Mouse (Mus musculus) heart, embryonic 12.5 days (tissue): Measurements from ENCODE around the gene Dvl3. TPM values are rescaled to one million over a fixed set of nuclear protein-coding genes. Genes with fewer than 3 reads are reported as not detected.
"Not testable (repeated sequence)": the region's sequence is repeated elsewhere in the genome, so short reads cannot be mapped to it uniquely, and the experiment has no call there.

Experiments used
- ATAC-seq: fragments of 200-750 bp; cut with Nextera tagmentation; 2 replicates; pipeline ENCODE4 v1.8.0; 2017; ENCODE audit warnings: moderate TSS enrichment, moderate library complexity; ENCODE audit not compliant: insufficient number of reproducible peaks, low FRiP score
- H3K27ac ChIP-seq: fragments of 300-500 bp; sonication (generic); 2 replicates; pipeline ENCODE4 v1.5.1; 2016; ENCODE audit warnings: mild to moderate bottlenecking, moderate library complexity; ENCODE audit not compliant: poor library complexity, severe bottlenecking
- H3K27me3 ChIP-seq: fragments of 300-500 bp; sonication (generic); replicated peaks from 2 replicates; pipeline ENCODE4 v1.6.1; 2016; ENCODE audit warnings: mild to moderate bottlenecking, moderate library complexity
- H3K36me3 ChIP-seq: fragments of 300-500 bp; sonication (generic); 2 replicates; pipeline ENCODE4 v1.6.1; 2016; ENCODE audit warnings: mild to moderate bottlenecking, moderate library complexity
- H3K4me1 ChIP-seq: fragments of 300-500 bp; sonication (generic); replicated peaks from 2 replicates; pipeline ENCODE4 v1.6.1; 2016; ENCODE audit warnings: mild to moderate bottlenecking
- H3K4me2 ChIP-seq: fragments of 300-500 bp; sonication (generic); 2 replicates; pipeline ENCODE4 v1.6.1; 2016; ENCODE audit warnings: mild to moderate bottlenecking, moderate library complexity
- H3K4me3 ChIP-seq: fragments of 300-500 bp; sonication (generic); 2 replicates; pipeline ENCODE4 v1.5.1; 2016; ENCODE audit warnings: mild to moderate bottlenecking
- H3K9ac ChIP-seq: fragments of 300-500 bp; sonication (generic); 2 replicates; pipeline ENCODE4 v1.6.1; 2016; ENCODE audit warnings: mild to moderate bottlenecking, moderate library complexity
- H3K9me3 ChIP-seq: fragments of 300-500 bp; sonication (generic); replicated peaks from 2 replicates; pipeline ENCODE4 v1.6.1; 2016; ENCODE audit warnings: mild to moderate bottlenecking, moderate library complexity
- WGBS: fragments of 180-500 bp; shearing (Covaris S2); methylation state at CpG from one replicate; pipeline ENCODE4 v1.1.7; 2016; 5-methylcytosine and 5-hydroxymethylcytosine counted together
- polyA plus RNA-seq: library from polyadenylated mRNA; unstranded; fragments of >200 nt; fragmentation: Nextera tagmentation; extraction: Ambion mirVana; gene quantifications from 2 replicates; pipeline ENCODE4 v1.2.1, GENCODE M21; 2016

Gene Dvl3
- polyA plus RNA-seq: 31.1 and 34.1 TPM in 2 replicates

DNA sequence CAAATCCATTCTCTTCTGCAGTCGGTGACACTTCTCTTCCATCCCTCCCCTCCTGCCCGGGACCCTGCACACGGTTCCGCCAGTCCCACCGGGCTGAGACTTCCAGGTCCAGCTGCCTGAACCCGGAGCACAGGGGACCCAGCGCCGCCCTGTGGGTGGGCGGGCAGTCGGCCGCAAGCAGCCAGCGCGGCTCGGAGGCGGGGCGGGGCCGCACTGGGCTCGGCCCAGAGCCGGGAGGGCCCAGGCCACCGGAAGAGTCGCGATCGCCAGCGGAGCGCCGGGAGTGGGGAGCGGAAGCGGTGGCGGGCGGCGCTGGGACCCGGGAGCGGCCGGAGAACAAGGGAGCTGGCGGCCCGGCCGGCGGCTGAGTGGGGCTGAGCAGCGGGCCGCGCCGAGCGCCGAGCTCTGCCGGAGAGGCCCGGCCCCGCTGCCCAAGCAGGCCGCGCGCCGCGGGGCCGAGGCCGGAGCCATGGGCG is at the start of gene Dvl3:
Gene Dvl3 (plus strand): TSS at position 257 of the 476 bp plus-strand sequence.
- whole genome bisulfite sequencing: under 1% methylated on average over 55 of the region's 55 CpGs
- Histone ChIP-seq H3K9me3 (no peaks in the 10 kb centered on the region), H3K27me3 (no peaks in the 10 kb centered on the region), H3K4me2 (peak within 1 kb of the TSS; percentile 99), H3K9ac (peak within 1 kb of the TSS; percentile 97), H3K4me1 (peaks cover 29% of the 10 kb centered on the region), H3K36me3 (peaks cover 23% of the 10 kb centered on the region), H3K4me3 (peak within 1 kb of the TSS; percentile 94), H3K27ac (peak within 1 kb of the TSS; percentile 93)
- peak; percentile 98 for ATAC-seq

DNA sequence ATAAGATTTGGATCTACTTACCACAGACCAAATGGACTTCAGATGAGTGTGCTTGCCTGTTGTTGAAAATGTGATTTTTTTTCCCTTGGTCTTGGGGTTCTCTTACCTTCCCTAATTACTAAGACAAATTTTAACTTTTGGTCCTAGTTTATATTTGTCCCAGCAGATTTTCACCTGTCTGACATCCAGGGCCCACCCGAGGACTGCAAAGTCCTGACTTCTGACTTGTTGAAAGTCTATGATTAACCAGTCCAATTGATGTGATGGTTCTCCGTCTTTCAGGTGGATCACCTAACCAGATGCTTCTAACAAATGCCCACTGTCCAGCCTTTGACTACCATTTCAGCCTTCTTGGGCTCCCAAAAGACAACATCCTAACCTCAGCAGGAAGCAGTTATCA is 45.8 kb upstream of the Dvl3 start:
- no peak for ATAC-seq
- H3K27me3 ChIP-seq: no peaks in the 10 kb centered on the region
- H3K9me3 ChIP-seq: no peaks in the 10 kb centered on the region
- no peak overlapping the region for H3K9ac ChIP-seq
- H3K27ac ChIP-seq: no peak overlapping the region
- 81% methylated on average over 2 of the region's 2 CpGs for WGBS
- no peaks in the 10 kb centered on the region for H3K36me3 ChIP-seq
- H3K4me2 ChIP-seq: no peak overlapping the region
- peaks cover 12% of the 10 kb centered on the region for H3K4me1 ChIP-seq
- H3K4me3 ChIP-seq: no peak overlapping the region

DNA sequence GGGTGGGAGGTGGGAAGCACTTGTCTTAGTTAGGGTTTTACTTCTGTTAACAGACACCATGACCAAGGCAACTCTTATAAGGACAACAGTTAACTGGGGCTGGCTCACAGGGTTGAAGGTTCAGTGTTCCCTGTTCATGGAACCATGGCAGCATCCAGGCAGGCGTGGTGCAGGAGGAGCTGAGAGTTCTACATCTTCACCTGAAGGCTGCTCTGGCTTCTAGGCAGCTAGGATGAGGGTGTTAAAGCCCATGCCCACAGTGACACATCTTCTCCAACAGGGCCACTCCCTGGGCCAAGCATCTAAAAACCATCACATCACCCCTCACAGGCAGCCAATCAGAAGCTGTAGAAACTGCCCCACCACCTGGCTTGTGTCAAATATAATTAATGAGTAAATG is 45.1 kb upstream of the Dvl3 start:
- Histone ChIP-seq H3K9me3 (no peaks in the 10 kb centered on the region), H3K27ac (no peak overlapping the region), H3K4me1 (peaks cover 16% of the 10 kb centered on the region), H3K4me2 (no peak overlapping the region), H3K9ac (no peak overlapping the region), H3K36me3 (no peaks in the 10 kb centered on the region), H3K4me3 (no peak overlapping the region), H3K27me3 (no peaks in the 10 kb centered on the region)
- no peak for ATAC-seq
- WGBS: 88% methylated on average over 1 of the region's 1 CpGs

DNA sequence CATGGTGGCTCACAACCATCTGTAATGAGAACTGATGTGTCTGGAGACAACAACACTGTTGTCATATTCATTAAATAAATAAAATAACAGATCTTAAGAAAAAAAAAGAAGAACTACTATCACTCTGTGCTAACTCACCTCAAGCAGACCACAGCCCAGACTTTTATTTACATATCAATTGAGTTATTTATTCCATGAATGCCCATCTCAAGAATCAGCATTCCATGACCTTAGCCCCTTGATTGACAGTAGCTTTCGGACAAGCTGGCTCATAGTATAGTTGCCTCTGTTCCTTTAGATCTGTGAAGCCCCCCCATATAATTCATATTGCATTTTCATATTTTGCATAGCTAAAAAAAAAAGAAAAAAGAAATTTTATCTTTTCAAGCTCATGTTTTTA is 43.0 kb upstream of the Dvl3 start:
- Histone ChIP-seq H3K27me3 (no peaks in the 10 kb centered on the region), H3K9ac (no peak overlapping the region), H3K36me3 (no peaks in the 10 kb centered on the region), H3K4me3 (no peak overlapping the region), H3K9me3 (no peaks in the 10 kb centered on the region), H3K4me1 (peaks cover 33% of the 10 kb centered on the region), H3K27ac (no peak overlapping the region), H3K4me2 (no peak overlapping the region)
- no peak for ATAC-seq
- 81% methylated on average over 1 of the region's 1 CpGs for WGBS

DNA sequence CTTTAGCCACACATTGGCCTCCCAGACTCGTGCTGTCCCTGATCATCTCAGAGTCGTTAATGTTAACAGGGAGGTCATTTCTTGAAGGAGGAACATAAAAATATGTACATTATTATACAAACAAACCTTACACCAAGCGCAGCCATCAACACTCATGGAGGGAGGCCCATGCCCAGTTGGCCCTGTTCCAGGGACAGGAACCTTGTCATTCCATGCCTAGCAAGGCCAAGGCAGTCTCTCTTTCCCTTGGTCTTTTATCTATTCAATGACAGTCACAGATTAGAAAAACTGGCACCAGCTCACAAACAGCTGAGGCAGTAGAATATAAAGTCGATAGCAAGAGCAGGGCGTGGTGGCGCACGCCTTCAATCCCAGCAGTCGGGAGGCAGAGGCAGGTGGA is 42.6 kb upstream of the Dvl3 start:
- WGBS: 73% methylated on average over 8 of the region's 8 CpGs
- no peak overlapping the region for H3K4me3 ChIP-seq
- H3K27ac ChIP-seq: no peak overlapping the region
- no peaks in the 10 kb centered on the region for H3K36me3 ChIP-seq
- no peak overlapping the region for H3K4me2 ChIP-seq
- H3K4me1 ChIP-seq: peaks cover 33% of the 10 kb centered on the region
- H3K9ac ChIP-seq: no peak overlapping the region
- no peaks in the 10 kb centered on the region for H3K27me3 ChIP-seq
- H3K9me3 ChIP-seq: no peaks in the 10 kb centered on the region
- no peak for ATAC-seq

DNA sequence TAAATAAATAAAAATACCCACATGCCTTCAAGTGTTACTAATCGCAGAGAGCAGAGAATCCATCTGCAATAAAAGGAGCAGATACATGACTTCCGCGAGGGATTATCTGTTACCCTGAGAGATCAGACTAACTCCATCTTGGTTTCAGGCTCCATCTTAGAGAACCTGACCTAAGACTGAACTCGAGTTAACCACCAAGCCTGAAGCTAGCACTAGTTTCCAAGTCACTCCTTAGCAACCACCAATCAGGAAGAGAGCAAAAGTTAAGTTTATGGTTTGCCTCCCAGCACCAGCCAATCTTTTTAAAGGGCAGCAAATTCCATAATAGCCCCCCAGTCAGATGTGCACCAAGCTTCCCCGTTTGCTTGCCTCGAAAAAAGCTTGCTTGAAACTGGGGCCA is 42.0 kb upstream of the Dvl3 start:
- ATAC-seq: no peak
- H3K9me3 ChIP-seq: no peaks in the 10 kb centered on the region
- H3K4me2 ChIP-seq: no peak overlapping the region
- H3K27me3 ChIP-seq: no peaks in the 10 kb centered on the region
- no peak overlapping the region for H3K9ac ChIP-seq
- WGBS: 87% methylated on average over 6 of the region's 6 CpGs
- H3K27ac ChIP-seq: no peak overlapping the region
- H3K36me3 ChIP-seq: no peaks in the 10 kb centered on the region
- H3K4me3 ChIP-seq: no peak overlapping the region
- peaks cover 33% of the 10 kb centered on the region for H3K4me1 ChIP-seq

DNA sequence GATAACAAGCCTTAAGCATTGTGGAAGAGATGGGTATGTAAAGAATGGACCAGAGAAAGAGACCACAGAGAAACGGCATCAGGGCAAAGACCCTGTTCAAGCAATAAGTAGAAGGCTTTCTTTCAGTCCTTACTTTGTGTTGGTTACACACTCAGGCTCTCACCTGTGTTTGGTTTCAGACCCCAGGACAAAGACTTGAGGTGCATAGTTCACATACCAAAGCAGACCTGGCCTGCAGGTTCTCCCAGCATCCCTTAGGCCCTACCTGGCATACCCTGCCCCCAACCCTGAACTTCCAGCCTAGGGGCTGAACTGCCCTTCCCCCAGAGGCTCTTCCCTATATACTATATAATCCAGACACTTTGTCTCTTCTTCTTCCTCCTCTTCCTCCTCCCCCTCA is 41.4 kb upstream of the Dvl3 start:
- Histone ChIP-seq H3K9ac (no peak overlapping the region), H3K4me1 (peaks cover 33% of the 10 kb centered on the region), H3K36me3 (no peaks in the 10 kb centered on the region), H3K4me3 (no peak overlapping the region), H3K4me2 (no peak overlapping the region), H3K9me3 (no peaks in the 10 kb centered on the region), H3K27ac (no peak overlapping the region), H3K27me3 (no peaks in the 10 kb centered on the region)
- ATAC-seq: no peak
- WGBS: 91% methylated on average over 1 of the region's 1 CpGs

DNA sequence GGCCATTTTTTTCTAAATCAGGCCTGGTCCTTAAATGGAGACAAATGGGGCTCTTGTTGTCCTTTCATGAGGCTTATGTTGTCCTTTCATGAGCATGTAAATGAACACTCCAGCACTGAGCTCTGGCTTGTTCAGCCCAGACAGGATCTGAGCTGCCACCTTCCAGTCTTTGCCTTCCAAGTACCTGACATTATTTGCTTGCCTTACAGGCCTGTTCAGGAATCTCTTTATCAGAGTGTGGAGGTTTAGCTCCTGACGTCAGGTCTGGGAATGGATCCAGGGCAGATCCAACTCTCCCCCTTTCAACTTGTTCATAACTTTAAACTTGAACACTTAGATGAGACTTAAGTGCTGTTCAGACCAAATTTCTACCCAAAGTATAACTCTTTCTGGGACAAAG is 39.9 kb upstream of the Dvl3 start:
- 9% methylated on average over 1 of the region's 1 CpGs for WGBS
- H3K4me1 ChIP-seq: peaks cover 33% of the 10 kb centered on the region
- no peak overlapping the region for H3K9ac ChIP-seq
- no peaks in the 10 kb centered on the region for H3K27me3 ChIP-seq
- H3K9me3 ChIP-seq: no peaks in the 10 kb centered on the region
- no peak overlapping the region for H3K4me3 ChIP-seq
- H3K27ac ChIP-seq: peak overlapping the region; percentile 97
- ATAC-seq: peak; percentile 86
- H3K36me3 ChIP-seq: no peaks in the 10 kb centered on the region
- H3K4me2 ChIP-seq: peak overlapping the region; percentile 31; the same call in 1 of the 2 replicates

DNA sequence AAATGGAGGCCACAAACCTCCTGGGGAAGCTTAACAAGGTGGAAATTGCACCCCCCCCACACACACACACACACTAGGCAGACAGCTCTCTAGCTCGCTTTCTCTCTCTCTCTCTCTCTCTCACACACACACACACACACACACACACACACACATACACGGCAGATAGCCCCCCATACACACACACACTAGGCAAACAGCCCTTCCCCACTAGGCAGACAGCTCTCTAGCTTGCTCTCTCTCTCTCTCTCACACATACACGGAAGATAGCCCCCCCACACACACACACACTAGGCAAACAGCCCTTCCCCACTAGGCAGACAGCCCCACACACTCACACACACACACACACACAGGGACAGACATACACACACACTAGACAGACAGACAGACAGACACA is 39.5 kb upstream of the Dvl3 start:
- H3K4me2 ChIP-seq: peak overlapping the region; percentile 31
- 14% methylated on average over 2 of the region's 3 CpGs for WGBS

DNA sequence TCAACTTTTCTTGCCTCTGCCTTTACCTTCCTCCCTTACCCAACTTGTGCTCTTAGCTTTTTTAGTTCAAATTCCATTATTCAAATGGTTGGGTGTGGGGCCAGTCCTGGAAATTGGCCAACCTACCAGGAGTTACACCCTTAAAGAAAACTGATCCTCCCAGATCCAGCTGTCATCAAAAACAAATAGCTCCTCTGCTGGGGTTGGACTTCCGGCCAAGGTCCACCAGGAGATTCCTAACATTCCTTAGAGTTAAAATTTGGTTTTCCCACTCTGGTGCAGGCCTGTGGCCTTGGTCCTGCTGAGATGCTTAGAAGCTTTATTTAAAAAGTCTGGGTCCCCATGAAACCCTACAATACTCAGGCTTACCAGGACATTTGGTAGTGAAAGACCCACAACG is 38.3 kb upstream of the Dvl3 start:
- H3K36me3 ChIP-seq: no peaks in the 10 kb centered on the region
- 55% methylated on average over 2 of the region's 2 CpGs for WGBS
- no peaks in the 10 kb centered on the region for H3K9me3 ChIP-seq
- H3K4me2 ChIP-seq: no peak overlapping the region
- peaks cover 33% of the 10 kb centered on the region for H3K4me1 ChIP-seq
- H3K27ac ChIP-seq: peak overlapping the region; percentile 12; the same call in 1 of the 2 replicates
- H3K9ac ChIP-seq: no peak overlapping the region
- no peak for ATAC-seq
- no peaks in the 10 kb centered on the region for H3K27me3 ChIP-seq
- H3K4me3 ChIP-seq: no peak overlapping the region

More for the DNA sequence above, 39.5 kb upstream of the Dvl3 start:
- H3K4me3 ChIP-seq: no peak overlapping the region
- H3K9ac ChIP-seq: peak overlapping the region; percentile 63
- peaks cover 33% of the 10 kb centered on the region for H3K4me1 ChIP-seq
- no peaks in the 10 kb centered on the region for H3K9me3 ChIP-seq
- no peaks in the 10 kb centered on the region for H3K36me3 ChIP-seq
- peak; percentile 79 for ATAC-seq
- peak overlapping the region; percentile 97 for H3K27ac ChIP-seq
- H3K27me3 ChIP-seq: no peaks in the 10 kb centered on the region

DNA sequence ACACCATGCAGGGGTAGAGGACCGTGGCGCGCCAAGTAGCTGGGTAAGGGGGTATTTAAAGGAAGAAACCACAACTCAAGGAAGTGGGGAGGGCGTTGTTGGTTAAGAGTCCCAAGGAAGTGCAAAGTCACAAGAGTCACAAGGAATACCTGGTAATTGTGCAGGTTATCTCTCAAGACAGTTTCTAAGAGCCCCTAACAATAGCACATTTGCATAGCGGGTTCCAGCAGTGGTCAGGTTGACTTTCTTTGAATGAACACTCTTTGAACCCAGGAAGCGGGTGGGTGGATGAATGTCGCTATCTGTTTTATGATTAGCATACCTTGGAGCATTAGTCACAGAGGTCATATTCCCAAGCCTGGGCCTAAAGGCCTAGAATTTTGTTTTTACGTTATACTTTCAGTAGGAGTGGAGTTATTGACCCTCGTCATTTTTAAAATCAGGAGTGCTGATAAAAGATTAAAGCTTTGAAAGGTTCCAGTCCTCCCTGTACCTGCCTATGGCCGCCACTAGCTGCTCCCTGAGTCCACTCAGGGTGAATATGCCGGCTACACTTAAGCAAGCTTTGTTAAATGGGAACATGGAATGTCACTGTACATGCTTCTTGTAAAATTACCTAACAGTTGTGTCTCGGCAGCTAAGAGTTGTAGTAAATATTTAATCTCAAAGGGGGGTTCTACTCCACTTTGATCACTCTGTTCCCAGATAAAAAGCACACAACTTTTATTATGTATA is 37.6 kb upstream of the Dvl3 start:
- Histone ChIP-seq H3K4me1 (peaks cover 32% of the 10 kb centered on the region), H3K27ac (peak overlapping the region; percentile 12; the same call in 1 of the 2 replicates)
- WGBS: 86% methylated on average over 12 of the region's 12 CpGs
- ATAC-seq, H3K36me3 ChIP-seq, H3K9me3 ChIP-seq, H3K4me2 ChIP-seq, H3K27me3 ChIP-seq, H3K4me3 ChIP-seq, H3K9ac ChIP-seq: not testable (repeated sequence)

DNA sequence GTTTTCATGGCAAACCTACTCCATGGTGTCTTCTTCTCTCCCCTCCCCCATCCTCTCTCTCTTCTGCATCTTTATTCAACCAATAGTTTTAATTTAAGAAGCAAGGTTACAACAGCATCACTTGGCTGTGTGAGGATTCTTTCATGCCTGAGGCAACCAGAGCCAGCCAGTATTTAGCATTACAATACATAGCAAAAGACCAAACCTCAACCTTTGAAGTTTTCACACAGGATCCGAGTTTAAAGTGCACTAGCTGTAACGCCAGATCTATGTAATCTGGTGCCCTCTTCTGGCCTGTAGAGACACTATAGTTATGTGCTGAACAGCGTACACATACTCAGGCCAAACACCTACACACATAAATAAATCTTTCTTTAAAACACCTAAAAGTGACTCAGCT is 36.7 kb upstream of the Dvl3 start:
- no peak for ATAC-seq
- H3K9me3 ChIP-seq: no peaks in the 10 kb centered on the region

More for the DNA sequence above, 36.7 kb upstream of the Dvl3 start:
- Histone ChIP-seq H3K4me3 (no peak overlapping the region), H3K27ac (no peak overlapping the region), H3K27me3 (no peaks in the 10 kb centered on the region), H3K4me1 (peaks cover 29% of the 10 kb centered on the region), H3K9ac (no peak overlapping the region), H3K36me3 (no peaks in the 10 kb centered on the region), H3K4me2 (no peak overlapping the region)
- WGBS: 39% methylated on average over 3 of the region's 3 CpGs
